Mouse (Mus musculus): ENCODE results near the gene Gm13289. TPM values are rescaled to one million over a fixed set of nuclear protein-coding genes. Genes with fewer than 3 reads are reported as not detected.
A peak's percentile ranks its signal among the peaks of the same experiment; 100 is the strongest.
"Not testable (repeated sequence)": the region's sequence is repeated elsewhere in the genome, so short reads cannot be mapped to it uniquely, and the experiment has no call there.

Gm13289 gene
- polyA plus RNA-seq (2012; fragmentation: generic; extraction: Trizol), result not detected
- long read RNA-seq, experiment 1, result 0 reads
- long read RNA-seq, experiment 2, result 0 reads

- not testable (repeated sequence) for H3K79me2 ChIP-seq (ENCODE audit: control insufficient read depth, insufficient read depth); H3K27me3 ChIP-seq (ENCODE audit: control insufficient read depth, insufficient read depth, insufficient read length); H3K4me3 ChIP-seq (ENCODE audit: insufficient read depth, poor library complexity, severe bottlenecking); H3K79me3 ChIP-seq (ENCODE audit: low read depth); H3ac ChIP-seq (ENCODE audit: control insufficient read depth, insufficient read length, low read depth); H3K36me3 ChIP-seq (ENCODE audit: control insufficient read depth, insufficient read depth)
Measured at GRCm38 (mm10) chr4:88776622-88777021, at the start of gene Gm13289. Gene Gm13289 (plus strand): TSS chr4:88776922.

- TF ChIP-seq MAX (IDR thresholded peaks at IDR 0.05) (no peak), CTCF (IDR thresholded peaks at IDR 0.05; ENCODE audit: control insufficient read depth, insufficient read depth, insufficient read length) (peak; percentile 11)
Measured at GRCm38 (mm10) chr4:88727324-88727723, 49.4 kb upstream of the Gm13289 start.

GRCm38 (mm10) chr4:88738480-88738879 lies 38.2 kb upstream of the Gm13289 start:
- Histone ChIP-seq H3K36me3 (ENCODE audit: control insufficient read depth, insufficient read depth) (no peaks in the 10 kb centered on the region), H3ac (ENCODE audit: control insufficient read depth, insufficient read length, low read depth) (no peak overlapping the region), H3K79me3 (ENCODE audit: low read depth) (no peaks in the 10 kb centered on the region), H3K79me2 (ENCODE audit: control insufficient read depth, insufficient read depth) (no peaks in the 10 kb centered on the region), H3K27me3 (ENCODE audit: control insufficient read depth, insufficient read depth, insufficient read length) (peaks cover 10% of the 10 kb centered on the region), H3K4me3 (ENCODE audit: insufficient read depth, poor library complexity, severe bottlenecking) (no peak overlapping the region)
- no peak for TF ChIP-seq USF1 (IDR thresholded peaks at IDR 0.05; ENCODE audit: low read depth)
- TF ChIP-seq CTCF (IDR thresholded peaks at IDR 0.05; ENCODE audit: control insufficient read depth, insufficient read depth, insufficient read length), result peak; percentile 34

More at GRCm38 (mm10) chr4:88727324-88727723, 49.4 kb upstream of the Gm13289 start:
- Histone ChIP-seq H3ac (ENCODE audit: control insufficient read depth, insufficient read length, low read depth) (no peak overlapping the region), H3K4me3 (ENCODE audit: insufficient read depth, poor library complexity, severe bottlenecking) (no peak overlapping the region), H3K27me3 (ENCODE audit: control insufficient read depth, insufficient read depth, insufficient read length) (no peaks in the 10 kb centered on the region), H3K79me2 (ENCODE audit: control insufficient read depth, insufficient read depth) (no peaks in the 10 kb centered on the region), H3K36me3 (ENCODE audit: control insufficient read depth, insufficient read depth) (no peaks in the 10 kb centered on the region), H3K79me3 (ENCODE audit: low read depth) (no peaks in the 10 kb centered on the region)

GRCm38 (mm10) chr4:88739036-88739435 lies 37.7 kb upstream of the Gm13289 start:
- H3K36me3 ChIP-seq (ENCODE audit: control insufficient read depth, insufficient read depth), result no peaks in the 10 kb centered on the region
- peaks cover 10% of the 10 kb centered on the region for H3K27me3 ChIP-seq (ENCODE audit: control insufficient read depth, insufficient read depth, insufficient read length)
- H3ac ChIP-seq (ENCODE audit: control insufficient read depth, insufficient read length, low read depth), result no peak overlapping the region
- no peaks in the 10 kb centered on the region for H3K79me2 ChIP-seq (ENCODE audit: control insufficient read depth, insufficient read depth)
- TF ChIP-seq MYOG (IDR thresholded peaks at IDR 0.05; ENCODE audit: control insufficient read depth, extremely low read depth, insufficient read length) (no peak), MYOD1 (IDR thresholded peaks at IDR 0.05; ENCODE audit: control insufficient read depth, insufficient read length, low read depth) (no peak), CEBPB (IDR thresholded peaks at IDR 0.05; ENCODE audit: low read depth) (peak; percentile 47)
- no peaks in the 10 kb centered on the region for H3K79me3 ChIP-seq (ENCODE audit: low read depth)
- no peak overlapping the region for H3K4me3 ChIP-seq (ENCODE audit: insufficient read depth, poor library complexity, severe bottlenecking)

- H3K79me3 ChIP-seq (ENCODE audit: low read depth), result no peaks in the 10 kb centered on the region
- TF ChIP-seq MYOD1 (IDR thresholded peaks at IDR 0.05; ENCODE audit: control insufficient read depth, insufficient read length, low read depth), result no peak
- TF ChIP-seq MYOG (IDR thresholded peaks at IDR 0.05; ENCODE audit: control insufficient read depth, extremely low read depth, insufficient read length), result no peak
- TF ChIP-seq CTCF (IDR thresholded peaks at IDR 0.05; ENCODE audit: control insufficient read depth, insufficient read depth, insufficient read length), result no peak
- TF ChIP-seq MAX (IDR thresholded peaks at IDR 0.05), result no peak
- no peak for TF ChIP-seq CEBPB (IDR thresholded peaks at IDR 0.05; ENCODE audit: low read depth)
- no peak for TF ChIP-seq USF1 (IDR thresholded peaks at IDR 0.05; ENCODE audit: low read depth)
- TF ChIP-seq FOSL1 (IDR thresholded peaks at IDR 0.05; ENCODE audit: insufficient read depth, low read length, poor library complexity, severe bottlenecking), result no peak
- H3K27me3 ChIP-seq (ENCODE audit: control insufficient read depth, insufficient read depth, insufficient read length), result peaks cover 2% of the 10 kb centered on the region
- H3K36me3 ChIP-seq (ENCODE audit: control insufficient read depth, insufficient read depth), result no peaks in the 10 kb centered on the region
- H3ac ChIP-seq (ENCODE audit: control insufficient read depth, insufficient read length, low read depth), result no peak overlapping the region
- H3K4me3 ChIP-seq (ENCODE audit: insufficient read depth, poor library complexity, severe bottlenecking), result no peak overlapping the region
- H3K79me2 ChIP-seq (ENCODE audit: control insufficient read depth, insufficient read depth), result no peaks in the 10 kb centered on the region
Measured at GRCm38 (mm10) chr4:88741426-88741825, 35.3 kb upstream of the Gm13289 start.

- Histone ChIP-seq H3K79me2 (ENCODE audit: control insufficient read depth, insufficient read depth) (no peaks in the 10 kb centered on the region), H3K79me3 (ENCODE audit: low read depth) (no peaks in the 10 kb centered on the region), H3K36me3 (ENCODE audit: control insufficient read depth, insufficient read depth) (no peaks in the 10 kb centered on the region), H3K4me3 (ENCODE audit: insufficient read depth, poor library complexity, severe bottlenecking) (no peak overlapping the region), H3ac (ENCODE audit: control insufficient read depth, insufficient read length, low read depth) (no peak overlapping the region), H3K27me3 (ENCODE audit: control insufficient read depth, insufficient read depth, insufficient read length) (no peaks in the 10 kb centered on the region)
- no peak for TF ChIP-seq FOSL1 (IDR thresholded peaks at IDR 0.05; ENCODE audit: insufficient read depth, low read length, poor library complexity, severe bottlenecking)
- TF ChIP-seq CTCF (IDR thresholded peaks at IDR 0.05; ENCODE audit: control insufficient read depth, insufficient read depth, insufficient read length), result no peak
- no peak for TF ChIP-seq MAX (IDR thresholded peaks at IDR 0.05)
- no peak for TF ChIP-seq USF1 (IDR thresholded peaks at IDR 0.05; ENCODE audit: low read depth)
- no peak for TF ChIP-seq CEBPB (IDR thresholded peaks at IDR 0.05; ENCODE audit: low read depth)
- TF ChIP-seq MYOG (IDR thresholded peaks at IDR 0.05; ENCODE audit: control insufficient read depth, extremely low read depth, insufficient read length), result no peak
- no peak for TF ChIP-seq MYOD1 (IDR thresholded peaks at IDR 0.05; ENCODE audit: control insufficient read depth, insufficient read length, low read depth)
Measured at GRCm38 (mm10) chr4:88742771-88743371, 33.9 kb upstream of the Gm13289 start.
